9 mouse cellular contexts compared by ENCODE assay signal in the genomic region with DNA sequence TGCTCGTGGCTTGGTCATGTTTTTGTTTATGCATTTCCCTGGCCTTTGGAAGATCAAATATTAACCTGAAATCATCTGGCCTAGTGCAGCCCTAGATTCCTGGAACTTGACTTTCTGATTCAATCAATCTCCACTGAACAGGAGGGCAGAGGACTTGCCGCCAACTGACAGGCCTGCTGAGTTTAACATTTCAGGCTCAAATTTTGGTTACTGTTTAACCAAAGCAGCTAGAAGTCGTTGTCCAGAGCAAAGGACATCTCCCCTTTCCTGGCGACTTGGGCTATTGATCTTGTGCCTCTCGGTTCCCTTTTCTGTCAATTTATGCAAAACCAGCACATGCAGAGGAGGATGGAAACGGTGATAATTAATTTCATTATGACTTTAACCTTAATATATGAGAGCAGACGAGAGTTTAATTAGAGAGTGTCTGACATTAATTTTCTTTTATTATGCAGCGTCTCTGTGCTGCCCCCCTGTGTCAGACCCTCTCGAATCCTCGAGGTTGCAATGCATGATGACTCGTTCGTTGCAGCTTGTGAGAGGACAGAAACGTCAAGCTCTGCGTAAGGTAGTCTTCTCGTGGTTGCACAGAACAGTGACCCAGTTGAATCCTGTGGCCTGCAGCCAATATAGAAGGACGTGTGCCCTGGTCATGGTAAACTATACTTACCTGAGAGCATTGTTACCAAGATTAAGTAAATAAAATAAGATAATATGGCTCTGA. TPM values are rescaled to one million over a fixed set of nuclear protein-coding genes. Genes with fewer than 3 reads are reported as not detected.
A peak's percentile ranks its signal among the peaks of the same experiment; 100 is the strongest.
DNase-seq lines count a peak whose midpoint lies in the region; ATAC-seq and TF ChIP-seq lines count a peak whose summit lies in the region.
"Had no signal": no experiment of that assay in that cellular context is flagged by ENCODE, and none has a peak within 500 bp of the region (broad histone marks: within the 10 kb centered on the region; RNA-seq: fewer than 3 reads in every experiment).

No protein-coding gene starts in this region.

- 0 out of 2 replicates have a peak, but pooled peaks have one; percentile 25 for TF ChIP-seq CTCF in kidney, adult 2 months (conservative IDR thresholded peaks at IDR 0.05; ENCODE audit: insufficient read depth, insufficient read length, low read depth, low read length)

- no peaks in the 10 kb centered on the region for H3K4me1 ChIP-seq in hindbrain, embryonic 11.5 days (replicated peaks; ENCODE audit: control insufficient read depth, insufficient read depth, low read length)
- no peaks in the 10 kb centered on the region for H3K4me1 ChIP-seq in hindbrain, embryonic 10.5 days (replicated peaks)
- H3K4me1 ChIP-seq in kidney, adult 2 months (ENCODE audit: control insufficient read depth, insufficient read depth, low read length) = peaks cover 14% of the 10 kb centered on the region
- no peaks in the 10 kb centered on the region for H3K4me1 ChIP-seq in liver, embryonic 16.5 days (ENCODE audit: control insufficient read depth, low read depth, low read length)

- no peak for TF ChIP-seq POLR2A in kidney, adult 2 months (IDR thresholded peaks at IDR 0.05; ENCODE audit: low read depth, low read length)

- H3K36me3 ChIP-seq in hindbrain, embryonic 11.5 days (ENCODE audit: control insufficient read depth, insufficient read depth, low read length) = no peaks in the 10 kb centered on the region
- no peaks in the 10 kb centered on the region for H3K36me3 ChIP-seq in hindbrain, embryonic 10.5 days
- H3K36me3 ChIP-seq in kidney, adult 2 months (ENCODE audit: control insufficient read depth, insufficient read depth, low read length) = no peaks in the 10 kb centered on the region
- H3K36me3 ChIP-seq in liver, embryonic 16.5 days (ENCODE audit: control insufficient read depth, insufficient read depth) = no peaks in the 10 kb centered on the region

- intact Hi-C loops in gastrocnemius, postnatal 36 days (cut with DNase I) = no loop called here
- intact Hi-C loops in heart, postnatal 25 days (cut with DNase I) = no loop called here

- H3K4me2 ChIP-seq in hindbrain, embryonic 11.5 days (replicated peaks; ENCODE audit: low read depth, low read length) = no peak overlapping the region
- no peak overlapping the region for H3K4me2 ChIP-seq in liver, embryonic 16.5 days (ENCODE audit: low read depth, low read length)

- H3K4me3 ChIP-seq in hindbrain, embryonic 11.5 days (ENCODE audit: low read depth, low read length) = no peak overlapping the region
- no peak overlapping the region for H3K4me3 ChIP-seq in hindbrain, embryonic 10.5 days
- no peak overlapping the region for H3K4me3 ChIP-seq in kidney, adult 2 months (ENCODE audit: insufficient read depth, low read depth, low read length)
- no peak overlapping the region for H3K4me3 ChIP-seq in liver, embryonic 16.5 days (ENCODE audit: low read depth, low read length)

- no peak overlapping the region for H3K9ac ChIP-seq in hindbrain, embryonic 11.5 days (ENCODE audit: low read depth, low read length)
- no peak overlapping the region for H3K9ac ChIP-seq in liver, embryonic 16.5 days (ENCODE audit: low read depth, low read length)

- WGBS in hindbrain, embryonic 11.5 days = 48% methylated on average over 16 of the region's 16 CpGs
- WGBS in hindbrain, embryonic 10.5 days = 60% methylated on average over 16 of the region's 16 CpGs
- WGBS in kidney, adult 2 months = 24% methylated on average over 16 of the region's 16 CpGs
- 40% methylated on average over 16 of the region's 16 CpGs for WGBS in liver, embryonic 16.5 days (ENCODE audit: insufficient replicate concordance)

- H3K9me3 ChIP-seq in hindbrain, embryonic 11.5 days (ENCODE audit: control insufficient read depth, low read length) = no peaks in the 10 kb centered on the region
- H3K9me3 ChIP-seq in hindbrain, embryonic 10.5 days = no peaks in the 10 kb centered on the region
- H3K9me3 ChIP-seq in liver, embryonic 16.5 days (replicated peaks; ENCODE audit: control insufficient read depth, low read length) = no peaks in the 10 kb centered on the region

- peak; percentile 21 for DNase-seq in hindbrain, embryonic 11.5 days (ENCODE audit: low spot score)
- DNase-seq in hindbrain, embryonic 10.5 days (ENCODE audit: low spot score) = no peak
- DNase-seq in brain, adult 2 months (ENCODE audit: low read depth, low spot score) = peak; percentile 28
- peak; percentile 92 for DNase-seq in kidney, adult 2 months
- DNase-seq in gastrocnemius, postnatal 36 days = no peak
- no peak for DNase-seq in adrenal gland, adult 18-20 months (ENCODE audit: low spot score in 2 of 2)
- DNase-seq in heart, postnatal 25 days (ENCODE audit: low spot score) = no peak

- no peak overlapping the region for H3K27ac ChIP-seq in hindbrain, embryonic 11.5 days (ENCODE audit: low read depth, low read length)
- no peak overlapping the region for H3K27ac ChIP-seq in hindbrain, embryonic 10.5 days
- H3K27ac ChIP-seq in kidney, adult 2 months (ENCODE audit: insufficient read depth, low read depth, low read length) = peak overlapping the region; percentile 88
- peak overlapping the region; percentile 63 for H3K27ac ChIP-seq in liver, embryonic 16.5 days (ENCODE audit: low read length)

- H3K27me3 ChIP-seq in hindbrain, embryonic 11.5 days (ENCODE audit: control insufficient read depth, insufficient read depth, low read length) = no peaks in the 10 kb centered on the region
- no peaks in the 10 kb centered on the region for H3K27me3 ChIP-seq in hindbrain, embryonic 10.5 days (ENCODE audit: insufficient read depth, poor library complexity, severe bottlenecking)
- no peaks in the 10 kb centered on the region for H3K27me3 ChIP-seq in kidney, adult 2 months (replicated peaks; ENCODE audit: control insufficient read depth, insufficient read depth, low read length)
- H3K27me3 ChIP-seq in liver, embryonic 16.5 days (ENCODE audit: control insufficient read depth, insufficient read depth, low read depth, low read length) = no peaks in the 10 kb centered on the region

- ATAC-seq in hindbrain, embryonic 11.5 days (ENCODE audit: low FRiP score) = no peak
- ATAC-seq in liver, embryonic 16.5 days (ENCODE audit: low read depth) = peak; percentile 89

RNA-seq across cellular contexts. Expression of gene E2f7, which starts 37.7 kb away (rescaled TPM):
- polyA plus RNA-seq in hindbrain, embryonic 11.5 days (2014; fragmentation: Nextera tagmentation; extraction: Ambion mirVana) = 28.6 and 30.8 TPM in 2 replicates
- polyA plus RNA-seq in hindbrain, embryonic 10.5 days (2016; fragmentation: Nextera tagmentation; extraction: Ambion mirVana) = 35.2 and 47.0 TPM in 2 replicates
- 0.09 and 0.31 TPM in 2 replicates for polyA plus RNA-seq in kidney, adult 2 months (2012; rRNA removed)
- polyA plus RNA-seq in liver, embryonic 16.5 days (2015; fragmentation: Nextera tagmentation; extraction: Ambion mirVana) = 6.6 and 7.8 TPM in 2 replicates
- under 1 TPM; 0.74 to 0.84 TPM for total RNA-seq in gastrocnemius, postnatal 36 days (2021)
- 1 to 10 TPM; 1.2 to 1.4 TPM for total RNA-seq in adrenal gland, adult 18-20 months (2021)
- total RNA-seq in heart, postnatal 25 days (2021) = 1 to 10 TPM in 1 of 2 experiments, under 1 TPM in 1; 0.59 to 1.9 TPM
- total RNA-seq: monocyte, adult 5-6 weeks had no signal

Comparison
In these comparisons a context has a peak if more than half of its experiments do, and no peak if none do; other contexts are left out.
1. DNase-seq: peak in hindbrain, embryonic 11.5 days (single experiment), brain, adult 2 months (single experiment) and kidney, adult 2 months (single experiment); none in hindbrain, embryonic 10.5 days (single experiment), gastrocnemius, postnatal 36 days (0 of 2), adrenal gland, adult 18-20 months (0 of 2) and heart, postnatal 25 days (single experiment).
2. H3K27ac ChIP-seq: peak in kidney, adult 2 months (single experiment) and liver, embryonic 16.5 days (single experiment); none in hindbrain, embryonic 11.5 days (single experiment) and hindbrain, embryonic 10.5 days (single experiment).